Mouse (Mus musculus) R1 (cell line): ENCODE data around the gene Pate2.

Source experiments
- DNase-seq: peaks from one replicate; pipeline ENCODE4 v3.0.0-alpha.2; 2018; ENCODE audit warnings: low read depth, low spot score

Pate2 gene

DNA sequence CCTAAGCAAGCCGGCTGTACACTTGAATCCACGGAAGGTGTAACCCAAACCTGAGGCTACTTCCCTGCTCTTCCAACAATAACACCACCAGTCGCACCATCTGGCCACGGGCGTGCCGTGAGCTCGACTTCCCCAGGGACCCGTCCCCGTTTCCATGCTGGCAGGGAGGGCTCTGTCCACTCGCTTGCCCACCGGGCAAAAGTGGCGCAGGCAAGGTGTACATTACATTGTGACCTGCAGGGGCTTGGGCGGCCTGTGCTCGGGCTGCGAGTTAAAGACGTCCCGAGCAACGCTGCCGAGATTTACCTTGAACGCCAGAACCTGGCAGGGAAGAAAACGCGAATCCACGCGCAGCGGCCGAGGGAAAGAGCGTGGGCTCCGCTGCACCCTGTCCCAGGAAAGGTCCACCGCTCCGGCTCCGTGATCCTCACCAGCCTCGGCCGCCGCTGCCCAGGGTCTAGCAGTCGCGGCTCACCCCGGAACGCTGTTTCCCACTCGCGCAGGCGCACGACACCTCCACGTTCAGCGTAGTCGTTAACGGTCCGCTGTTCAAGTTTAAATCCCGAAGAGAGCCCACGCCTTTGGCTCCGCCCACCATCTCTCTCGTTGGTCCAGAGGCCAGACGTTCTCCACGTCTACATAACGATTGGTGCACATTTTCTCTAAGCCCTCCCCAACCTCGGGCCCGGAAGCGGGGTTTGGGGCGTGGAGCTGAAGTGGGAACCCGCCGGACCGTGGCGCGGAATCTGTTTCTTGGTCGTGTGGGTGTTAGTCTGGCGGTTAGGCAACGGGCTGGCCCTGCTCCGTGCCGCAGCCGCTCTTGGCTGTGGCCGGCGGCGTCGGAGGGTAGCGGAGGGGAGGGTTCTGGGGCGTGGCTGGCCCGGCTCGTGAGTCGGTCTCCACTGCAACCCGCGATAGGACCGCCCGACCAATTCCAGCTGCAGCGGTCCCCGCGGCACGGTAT lies at the start of gene Pate2, which contains the start of gene Hyls1:
Gene Pate2, plus strand, starts transcription at position 714 of the 964 bp plus-strand sequence.
Gene Hyls1, minus strand, starts transcription at position 828 of the 964 bp plus-strand sequence.
- peak; percentile 99 for DNase-seq

- no peak for DNase-seq
Measured at GRCm38 (mm10) chr9:35520631-35521348, 49.3 kb upstream of the Pate2 start.

DNA sequence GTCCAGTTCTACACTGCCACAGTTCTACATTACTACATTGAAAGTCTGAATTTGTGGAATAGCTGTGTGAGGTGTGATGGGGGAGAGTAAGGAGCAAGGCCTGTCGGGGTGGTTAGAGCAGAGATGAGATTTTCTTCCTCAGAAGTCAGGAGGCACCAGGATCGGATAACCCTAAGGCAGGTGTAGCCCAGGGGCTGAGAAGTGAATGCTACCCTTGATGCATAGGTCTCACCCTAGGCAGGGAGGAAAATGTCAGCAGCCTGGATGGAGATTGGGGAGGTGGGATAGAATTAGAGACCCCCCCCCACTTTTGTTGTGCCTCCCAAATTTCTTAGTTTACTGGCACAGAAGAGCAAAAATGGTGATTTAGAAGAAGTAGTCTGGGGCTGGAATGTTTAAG lies 47.8 kb upstream of the Pate2 start:
- no peak for DNase-seq

DNA sequence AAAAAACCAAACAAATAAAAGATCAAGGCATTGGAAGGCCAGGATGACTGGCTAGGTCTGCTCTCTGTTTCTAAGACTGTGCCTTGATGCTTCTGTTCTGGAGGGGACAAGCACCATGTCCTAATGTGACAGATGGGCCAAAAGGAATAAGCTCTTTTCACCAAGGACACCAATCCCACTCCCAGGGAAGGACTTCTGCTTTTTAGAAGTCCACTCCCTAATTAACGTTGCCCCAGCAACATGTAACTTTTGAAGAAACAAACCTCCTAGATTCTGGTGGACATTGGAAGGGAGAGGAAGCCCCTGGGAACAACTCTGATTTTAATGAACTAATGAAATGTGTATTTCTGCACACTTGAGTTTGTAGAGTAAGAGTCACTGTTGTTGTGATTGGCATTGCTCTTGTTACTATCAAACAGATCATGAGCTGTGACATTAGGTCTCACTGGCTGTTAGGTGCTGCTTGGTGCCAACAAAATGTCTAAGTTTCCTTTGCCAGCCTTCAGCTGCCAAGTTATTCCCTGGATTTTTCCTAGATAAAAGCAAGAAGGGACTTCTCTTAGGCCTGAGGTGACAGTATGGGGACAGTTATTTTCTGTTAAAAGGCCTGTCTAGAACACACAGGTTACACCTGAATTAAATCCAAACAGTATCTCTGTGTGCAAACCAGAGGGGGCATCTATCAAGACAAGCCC lies 47.1 kb upstream of the Pate2 start:
- no peak for DNase-seq

GRCm38 (mm10) chr9:35523541-35523940 lies 46.5 kb upstream of the Pate2 start:
- peak; percentile 49 for DNase-seq

- peak; percentile 56 for DNase-seq
Measured at GRCm38 (mm10) chr9:35523941-35524411, 46.1 kb upstream of the Pate2 start.

DNA sequence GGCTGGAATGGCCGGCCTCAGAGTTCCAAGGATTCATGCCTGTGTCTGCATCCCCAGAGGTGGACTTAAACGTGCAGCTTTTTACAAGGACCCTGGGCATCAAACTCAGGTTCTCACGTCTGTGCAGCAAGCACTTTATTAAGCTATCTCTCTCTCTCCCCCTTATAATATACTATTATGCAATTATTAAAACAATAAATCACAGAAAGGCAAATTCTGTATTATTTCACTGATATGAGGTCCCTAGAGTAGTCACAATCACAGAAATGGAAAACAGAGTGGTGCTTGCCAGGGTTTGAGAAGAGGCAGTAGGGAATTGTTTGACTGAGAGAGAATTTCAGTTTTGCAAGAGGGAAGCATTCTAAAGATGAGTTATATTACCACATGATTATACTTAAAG lies 40.9 kb upstream of the Pate2 start:
- no peak for DNase-seq

GRCm38 (mm10) chr9:35529796-35530195 lies 40.3 kb upstream of the Pate2 start:
- no peak for DNase-seq

DNA sequence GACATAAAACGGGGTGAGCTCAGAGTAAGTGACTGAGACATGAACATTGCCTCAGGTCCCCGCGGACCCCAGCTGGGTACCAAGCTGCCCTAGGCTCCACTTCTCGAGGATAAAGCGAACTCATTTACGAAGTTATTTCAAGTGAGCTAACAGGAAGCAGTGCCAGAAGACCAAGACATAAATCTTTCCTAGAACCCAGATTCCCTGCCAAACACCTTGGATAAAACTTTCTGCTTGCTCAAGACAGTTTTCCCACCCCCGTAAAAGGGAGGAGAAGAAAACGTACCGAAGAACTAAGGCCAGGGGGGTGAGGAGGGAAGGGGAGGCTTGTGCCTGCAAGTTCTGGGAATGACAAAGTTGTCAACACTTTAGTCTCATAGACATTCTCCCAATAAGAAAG lies 36.8 kb upstream of the Pate2 start:
- DNase-seq = no peak

GRCm38 (mm10) chr9:35535110-35535509 lies 35.0 kb upstream of the Pate2 start:
- DNase-seq = peak; percentile 84

DNA sequence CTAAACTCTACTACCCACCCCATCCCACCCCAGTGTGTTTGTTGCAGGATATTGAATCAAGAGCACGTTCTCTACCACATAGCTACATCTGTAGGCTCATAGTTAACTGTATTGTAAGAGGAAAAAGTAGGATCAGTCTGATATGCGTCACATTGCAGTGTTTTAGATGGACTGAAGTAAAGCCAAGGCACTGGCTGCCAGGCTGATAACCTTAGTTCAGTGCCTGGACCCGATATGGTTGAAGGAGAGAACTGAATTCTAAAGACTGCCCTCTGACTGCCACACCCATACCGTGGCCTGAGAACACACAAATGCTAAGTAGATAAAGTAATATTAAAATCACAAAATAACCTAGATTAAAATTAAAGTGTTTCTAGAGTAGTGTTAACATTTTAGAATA lies 34.2 kb upstream of the Pate2 start:
- DNase-seq = no peak

DNA sequence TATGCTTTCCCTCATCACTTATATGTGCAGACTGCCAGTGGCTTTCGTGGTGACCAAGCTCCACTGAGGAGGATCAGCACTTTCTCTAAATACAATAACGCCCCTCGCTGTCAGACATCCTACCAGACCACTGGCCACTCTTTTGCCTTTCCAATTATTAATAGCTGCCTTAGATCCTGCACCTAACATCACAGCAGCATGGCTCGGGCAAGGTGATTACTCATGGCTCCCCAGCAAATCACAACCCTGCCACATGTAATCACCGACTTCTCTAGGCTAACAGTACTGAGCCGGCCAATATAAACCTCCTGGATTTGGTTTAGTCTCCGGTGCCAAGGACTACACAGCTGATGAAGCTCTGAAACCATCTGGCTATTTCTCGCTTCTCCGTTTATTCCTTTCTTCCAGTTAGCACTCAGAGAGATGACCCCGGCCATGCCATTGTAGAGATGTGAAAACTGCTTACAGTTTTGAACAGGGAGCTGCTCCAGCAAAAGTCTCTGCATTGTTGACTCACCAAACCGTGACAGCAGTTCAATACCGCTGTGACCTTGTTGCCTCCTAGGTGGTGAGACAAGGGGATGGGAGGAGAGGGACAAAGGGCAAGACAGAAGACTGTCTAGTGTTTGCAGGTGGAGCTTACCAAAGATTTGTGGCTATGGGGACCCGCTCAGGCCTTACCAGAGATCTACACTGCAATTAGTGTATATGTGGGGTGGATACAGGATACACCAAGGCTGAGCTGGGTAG lies 30.9 kb upstream of the Pate2 start:
- no peak for DNase-seq

DNA sequence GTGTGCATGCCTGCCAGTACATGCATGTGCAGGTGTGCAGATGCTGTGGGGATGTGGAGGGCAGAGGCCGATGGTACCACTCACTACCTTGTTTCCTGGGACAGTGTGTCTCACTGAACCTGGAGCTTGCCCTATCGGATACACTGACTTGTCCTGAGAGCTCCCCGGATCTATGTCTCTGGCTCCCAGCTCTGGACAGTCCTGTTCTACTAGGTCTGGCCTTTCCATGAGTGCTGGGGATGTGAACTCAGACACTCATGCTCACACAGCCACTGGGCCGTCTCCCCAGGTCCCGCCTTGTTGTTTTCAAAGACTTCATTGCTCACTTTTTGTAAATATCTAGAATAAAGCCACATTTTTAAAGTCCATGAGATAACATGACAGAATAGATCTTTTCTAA lies 29.1 kb upstream of the Pate2 start:
- DNase-seq = no peak

DNA sequence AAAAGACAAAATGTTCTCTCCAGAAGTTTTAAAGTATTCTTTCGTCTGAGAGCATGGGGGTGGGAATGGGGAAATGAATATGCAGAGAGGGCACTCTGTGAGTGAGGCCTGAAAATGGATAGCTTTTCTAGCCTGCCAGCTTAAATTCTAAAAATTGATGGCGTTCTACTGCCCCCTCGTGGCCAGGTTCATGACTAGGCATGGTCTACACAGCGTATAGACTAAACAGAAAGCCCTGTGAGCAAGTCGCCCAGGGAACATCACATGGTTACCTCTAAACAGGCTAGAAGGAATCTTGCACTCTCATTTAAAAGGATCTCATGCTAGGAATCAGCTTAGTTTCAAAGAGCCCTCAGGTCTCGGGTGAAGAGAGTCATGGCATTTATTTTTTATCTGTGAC lies 28.6 kb upstream of the Pate2 start:
- DNase-seq = peak; percentile 72

DNA sequence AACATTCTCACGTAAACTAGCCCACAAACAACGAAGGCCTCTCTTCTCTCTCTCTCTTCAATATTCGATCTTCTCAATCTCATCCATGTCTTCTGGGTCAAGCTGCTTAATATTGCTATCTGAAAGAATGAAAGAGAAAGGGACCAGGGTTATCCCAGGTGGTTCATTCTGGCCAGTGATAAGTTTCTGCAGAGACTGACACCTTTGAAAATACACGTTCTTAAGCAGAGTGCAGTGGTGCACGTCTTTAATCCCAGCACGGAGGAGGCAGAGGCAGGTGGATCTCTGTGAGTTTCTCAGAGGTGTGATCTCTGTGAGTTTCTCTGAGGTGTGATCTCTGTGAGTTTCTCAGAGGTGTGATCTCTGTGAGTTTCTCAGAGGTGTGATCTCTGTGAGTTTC lies 28.1 kb upstream of the Pate2 start:
- DNase-seq = no peak

DNA sequence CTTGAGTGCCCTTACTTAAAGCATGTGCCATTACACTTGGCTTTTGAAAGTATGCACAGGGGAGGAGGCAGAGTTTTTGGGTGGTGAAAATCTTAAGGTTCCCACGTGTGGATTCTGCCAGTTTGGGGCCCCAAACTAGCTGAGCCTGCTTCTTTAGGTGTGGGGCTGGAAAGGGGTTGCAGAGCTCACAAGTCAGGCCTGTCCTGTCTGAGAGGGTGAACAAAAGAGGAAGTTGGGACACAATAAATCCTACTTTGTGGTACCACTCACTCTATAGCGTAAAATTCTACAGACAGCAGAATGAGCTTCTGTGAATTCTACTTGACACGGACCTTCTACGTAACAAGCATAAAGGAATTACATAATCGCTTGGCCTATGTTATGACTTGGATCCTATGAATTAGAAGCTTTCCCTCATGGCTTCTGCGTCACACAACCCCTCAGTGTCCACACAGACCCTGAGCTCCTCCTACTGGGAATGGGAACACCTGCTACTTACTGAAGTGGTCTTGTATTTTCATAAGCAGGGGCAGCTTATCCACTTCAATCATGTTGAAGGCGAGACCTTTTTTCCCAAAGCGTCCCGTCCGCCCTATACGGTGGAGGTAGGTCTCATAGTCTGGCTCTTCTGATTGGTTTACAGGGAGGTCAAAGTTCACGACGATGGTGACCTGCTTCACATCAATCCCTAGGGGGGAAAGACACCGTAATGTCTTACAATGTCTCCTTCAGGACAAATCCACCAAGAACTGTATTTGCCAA lies 26.8 kb upstream of the Pate2 start:
- DNase-seq = no peak

- DNase-seq = no peak
Measured at GRCm38 (mm10) chr9:35544666-35545065, 25.4 kb upstream of the Pate2 start.

DNA sequence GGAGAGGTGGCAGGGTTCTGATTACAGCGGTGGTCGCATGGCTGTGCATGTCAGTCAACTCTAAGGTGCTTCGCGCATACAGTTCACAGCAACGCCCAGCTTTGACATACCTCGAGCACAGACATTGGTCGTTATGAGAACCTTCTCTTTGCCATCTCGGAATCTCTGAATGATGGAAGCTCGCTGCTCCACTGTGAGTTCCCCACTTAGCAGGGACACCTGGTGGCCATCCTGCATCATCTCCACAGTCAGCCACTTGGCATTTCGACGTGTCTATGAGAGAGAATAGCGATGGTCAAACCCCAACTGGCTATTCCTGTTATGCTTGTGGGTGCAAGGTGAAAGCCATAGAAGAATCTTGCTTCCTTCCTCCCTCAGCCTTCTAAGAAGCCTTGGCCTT lies 24.4 kb upstream of the Pate2 start:
- DNase-seq = no peak

DNA sequence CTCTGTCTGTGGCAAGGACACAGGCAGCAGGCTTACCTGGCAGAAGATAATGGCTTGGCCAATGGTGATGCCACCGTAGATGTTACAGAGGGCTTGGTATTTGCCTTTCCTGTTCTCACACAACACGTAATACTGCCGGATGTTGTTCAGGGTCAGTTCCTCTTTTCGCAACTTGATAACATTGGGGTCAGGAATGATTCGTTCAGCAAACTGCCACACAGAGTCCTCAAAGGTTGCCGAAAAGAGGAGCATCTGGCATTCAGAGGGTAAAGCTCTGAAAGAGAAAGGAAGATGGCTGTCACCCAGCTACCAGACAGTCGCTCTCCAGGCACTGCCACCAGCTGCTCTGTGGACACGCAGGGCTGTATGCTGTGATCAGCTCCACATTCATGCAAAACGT lies 23.3 kb upstream of the Pate2 start:
- DNase-seq = no peak

GRCm38 (mm10) chr9:35548455-35548854 lies 21.6 kb upstream of the Pate2 start:
- no peak for DNase-seq
